Mouse (Mus musculus) heart, embryonic 14.5 days (tissue): ENCODE data around the gene Tomt. TPM values are rescaled to one million over a fixed set of nuclear protein-coding genes. Genes with fewer than 3 reads are reported as not detected.

Source experiments
- ATAC-seq: fragments of 200-750 bp; cut with Nextera tagmentation; 2 replicates; pipeline ENCODE4 v1.8.0; 2017; ENCODE audit warnings: low read depth, moderate TSS enrichment; ENCODE audit not compliant: insufficient number of reproducible peaks, insufficient read depth, low FRiP score
- H3K27ac ChIP-seq, 2 experiments: fragments of 200-500 bp in 1 of 2; fragments of 300-500 bp in 1 of 2; sonication (generic) in 1 of 2; replicated peaks in 1 of 2; 2 replicates each; pipeline ENCODE4 v1.5.1; 2012 to 2014; ENCODE audit warnings: low read depth in 2 of 2, low read length in 2 of 2, control low read depth in 1 of 2, mild to moderate bottlenecking in 1 of 2, mixed read lengths in 1 of 2; ENCODE audit not compliant: control insufficient read depth in 1 of 2, insufficient read depth in 1 of 2
- H3K27me3 ChIP-seq: fragments of 300-500 bp; sonication (generic); 2 replicates; pipeline ENCODE4 v1.6.1; 2014; ENCODE audit warnings: mild to moderate bottlenecking, low read length, control low read depth; ENCODE audit not compliant: control insufficient read depth, insufficient read depth
- H3K36me3 ChIP-seq: fragments of 300-500 bp; sonication (generic); 2 replicates; pipeline ENCODE4 v1.6.1; 2014; ENCODE audit warnings: mild to moderate bottlenecking, control low read depth, low read length, mixed read lengths; ENCODE audit not compliant: control insufficient read depth, insufficient read depth
- H3K4me1 ChIP-seq, 2 experiments: fragments of 200-500 bp in 1 of 2; fragments of 300-500 bp in 1 of 2; sonication (generic) in 1 of 2; 2 replicates each; pipeline ENCODE4 v1.6.1; 2012 to 2014; ENCODE audit warnings: low read length in 2 of 2, control low read depth in 1 of 2, mixed read lengths in 1 of 2; ENCODE audit not compliant: control insufficient read depth in 2 of 2, insufficient read depth in 2 of 2
- H3K4me2 ChIP-seq: fragments of 300-500 bp; sonication (generic); 2 replicates; pipeline ENCODE4 v1.6.1; 2014; ENCODE audit warnings: mild to moderate bottlenecking, low read length
- H3K4me3 ChIP-seq, 2 experiments: fragments of 200-500 bp in 1 of 2; fragments of 300-500 bp in 1 of 2; sonication (generic) in 1 of 2; 2 replicates each; pipeline ENCODE4 v1.5.1; 2012 to 2014; ENCODE audit warnings: low read length in 2 of 2, mild to moderate bottlenecking in 2 of 2, control low read depth in 1 of 2, low read depth in 1 of 2, moderate library complexity in 1 of 2; ENCODE audit not compliant: control insufficient read depth in 1 of 2, insufficient read depth in 1 of 2
- H3K9ac ChIP-seq: fragments of 300-500 bp; sonication (generic); 2 replicates; pipeline ENCODE4 v1.6.1; 2014; ENCODE audit warnings: mild to moderate bottlenecking, low read length
- H3K9me3 ChIP-seq: fragments of 300-500 bp; sonication (generic); 2 replicates; pipeline ENCODE4 v1.6.1; 2016; ENCODE audit warnings: low read length, control low read depth; ENCODE audit not compliant: control insufficient read depth
- WGBS: fragments of 180-500 bp; shearing (Covaris S2); extraction: QIAGEN DNeasy Blood & Tissue Kit; methylation state at CpG from one replicate; pipeline ENCODE4 v1.1.7; 2014; 5-methylcytosine and 5-hydroxymethylcytosine counted together
- polyA plus RNA-seq: library from polyadenylated mRNA; unstranded; fragments of >200 nt; fragmentation: Nextera tagmentation; extraction: Ambion mirVana; gene quantifications from 2 replicates; pipeline ENCODE4 v1.2.1, GENCODE M21; 2014

Gene Tomt
- polyA plus RNA-seq, 1 experiment from 2014 or later = 0.14 TPM

- H3K9me3 ChIP-seq = no peaks in the 10 kb centered on the region
- H3K4me1 ChIP-seq = peaks cover 7 to 14% of the 10 kb centered on the region in 2 experiments; a peak in 2 of 4 replicates
- no peak overlapping the region for H3K9ac ChIP-seq
- no peaks in the 10 kb centered on the region for H3K27me3 ChIP-seq
- H3K27ac ChIP-seq = no peak overlapping the region
- ATAC-seq = no peak
- no peak overlapping the region for H3K4me2 ChIP-seq
- peaks cover 13% of the 10 kb centered on the region; the same call in 1 of the 2 replicates for H3K36me3 ChIP-seq
- no peak overlapping the region for H3K4me3 ChIP-seq
Measured at GRCm38 (mm10) chr7:101902846-101903245, 3.3 kb downstream of the Tomt start.

- Histone ChIP-seq H3K4me1 (peaks cover 9 to 14% of the 10 kb centered on the region in 2 experiments; a peak in 3 of 4 replicates), H3K9me3 (no peaks in the 10 kb centered on the region), H3K4me2 (no peak overlapping the region), H3K4me3 (no peak overlapping the region), H3K27me3 (no peaks in the 10 kb centered on the region), H3K27ac (no peak overlapping the region), H3K9ac (no peak overlapping the region), H3K36me3 (peaks cover 13% of the 10 kb centered on the region; the same call in 1 of the 2 replicates)
- no peak for ATAC-seq
- WGBS = 87% methylated on average over 10 of the region's 10 CpGs
Measured at GRCm38 (mm10) chr7:101901969-101902368, 4.2 kb downstream of the Tomt start.

DNA sequence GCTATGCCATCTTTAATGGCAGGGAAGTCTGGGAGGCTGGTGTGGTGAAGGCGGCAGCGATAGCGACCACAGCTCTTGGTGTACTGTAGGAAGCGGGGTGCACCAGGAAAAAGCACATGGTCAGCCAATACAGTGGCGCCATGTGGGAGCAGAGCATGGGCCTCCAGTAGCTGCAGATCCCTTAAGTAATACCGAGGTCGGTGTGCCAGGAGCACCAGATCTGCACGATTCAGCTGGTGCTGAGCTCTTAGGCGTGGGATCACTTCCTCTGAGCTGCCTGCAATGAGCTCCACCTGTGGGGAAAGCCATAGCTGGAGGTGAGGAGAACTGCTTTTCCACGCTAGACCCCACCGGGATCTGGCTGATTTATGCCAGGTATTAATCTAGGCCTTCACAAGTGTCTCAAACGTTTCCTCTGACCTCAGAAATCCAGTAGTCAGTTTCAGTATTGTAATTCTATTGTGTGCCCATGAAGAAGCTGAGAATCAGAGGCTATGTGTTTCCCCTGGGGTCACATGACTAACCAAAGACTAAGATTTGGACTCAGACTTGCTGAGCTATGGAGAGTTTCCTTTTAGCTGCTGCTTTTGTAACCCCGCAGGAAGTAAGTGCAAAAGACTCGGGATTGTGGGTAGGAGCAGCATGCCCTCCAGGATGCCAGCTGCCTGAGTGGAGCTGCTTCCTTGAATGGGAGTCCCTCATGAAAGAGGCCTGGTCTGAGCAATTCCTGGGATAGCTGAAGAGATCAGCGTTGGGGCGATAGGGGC is 5.6 kb downstream of the Tomt start:
- H3K9ac ChIP-seq = no peak overlapping the region
- no peak overlapping the region for H3K4me3 ChIP-seq
- H3K27ac ChIP-seq = no peak overlapping the region
- no peak overlapping the region for H3K4me2 ChIP-seq
- H3K27me3 ChIP-seq = no peaks in the 10 kb centered on the region
- H3K9me3 ChIP-seq = no peaks in the 10 kb centered on the region
- 86% methylated on average over 16 of the region's 16 CpGs for WGBS
- H3K4me1 ChIP-seq = peaks cover 5 to 9% of the 10 kb centered on the region in 2 experiments; a peak in 3 of 4 replicates
- no peak for ATAC-seq
- H3K36me3 ChIP-seq = peaks cover 13% of the 10 kb centered on the region; the same call in 1 of the 2 replicates

DNA sequence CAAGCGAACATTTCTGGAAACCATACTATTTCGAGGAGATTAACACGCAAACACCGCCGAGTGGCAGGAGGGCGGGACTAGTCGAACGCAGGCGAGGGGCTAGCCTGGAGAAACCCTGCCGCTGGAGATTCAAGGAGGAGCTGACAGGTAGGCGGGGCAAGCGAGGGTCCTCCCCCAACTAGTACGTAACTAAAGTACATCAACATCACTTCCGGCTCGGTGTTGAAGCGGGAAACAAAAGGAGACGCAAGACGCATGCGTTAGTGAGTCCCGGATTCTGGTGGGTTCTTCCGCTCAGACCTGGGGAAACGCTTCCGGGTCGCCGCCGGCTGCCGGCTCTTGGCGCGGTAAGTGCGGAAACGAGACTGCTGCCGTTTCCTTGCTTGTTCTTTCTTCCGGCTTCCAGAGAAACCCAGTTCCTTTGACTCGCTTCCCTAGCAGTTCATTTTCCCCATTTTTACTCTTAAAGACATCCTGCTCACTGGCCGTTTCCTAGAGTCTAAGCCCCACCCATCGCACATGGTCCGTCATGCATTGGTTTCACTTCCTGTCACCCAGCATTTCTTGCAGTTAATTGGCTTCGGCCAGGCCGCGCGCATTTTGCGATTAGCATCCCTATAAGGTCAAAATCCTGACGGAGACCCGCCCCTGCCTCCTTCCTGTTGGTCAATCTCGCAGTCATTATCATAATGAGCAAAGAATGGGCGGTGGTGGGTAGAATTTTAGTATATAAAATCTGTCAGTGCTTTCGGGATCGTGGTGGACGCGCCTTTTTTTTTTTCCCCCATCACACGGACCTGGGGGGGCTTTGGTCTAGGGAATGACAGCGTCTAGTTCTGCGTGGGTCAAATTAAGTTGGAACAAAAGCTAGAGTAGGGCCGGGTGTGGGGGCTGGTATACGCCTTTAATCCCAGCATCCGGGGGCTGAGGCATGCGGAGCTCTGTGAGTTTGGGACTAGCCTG is 9.8 kb downstream of the Tomt start:
- Histone ChIP-seq H3K4me2 (peak overlapping the region; percentile 64), H3K9ac (peak overlapping the region; percentile 70), H3K27ac (peak overlapping the region; percentile 89 to 94), H3K27me3 (no peaks in the 10 kb centered on the region), H3K4me3 (peak overlapping the region; percentile 64 to 94), H3K9me3 (no peaks in the 10 kb centered on the region), H3K4me1 (peaks cover 5 to 6% of the 10 kb centered on the region in 2 experiments; a peak in 3 of 4 replicates), H3K36me3 (peaks cover 13% of the 10 kb centered on the region; the same call in 1 of the 2 replicates)
- WGBS = under 1% methylated on average over 57 of the region's 57 CpGs
- peak; percentile 97 for ATAC-seq

- Histone ChIP-seq H3K4me2 (peak overlapping the region; percentile 51), H3K36me3 (peaks cover 13% of the 10 kb centered on the region; the same call in 1 of the 2 replicates), H3K27ac (peak overlapping the region; percentile 61 to 89; a peak in 3 of 4 replicates), H3K4me1 (peaks cover 5 to 6% of the 10 kb centered on the region in 2 experiments; a peak in 3 of 4 replicates), H3K9me3 (no peaks in the 10 kb centered on the region), H3K4me3 (peak overlapping the region; percentile 64 to 94), H3K27me3 (no peaks in the 10 kb centered on the region), H3K9ac (peak overlapping the region; percentile 70)
- no peak for ATAC-seq
- whole genome bisulfite sequencing = 29% methylated on average over 9 of the region's 9 CpGs
Measured at GRCm38 (mm10) chr7:101895695-101896094, 10.5 kb downstream of the Tomt start.

DNA sequence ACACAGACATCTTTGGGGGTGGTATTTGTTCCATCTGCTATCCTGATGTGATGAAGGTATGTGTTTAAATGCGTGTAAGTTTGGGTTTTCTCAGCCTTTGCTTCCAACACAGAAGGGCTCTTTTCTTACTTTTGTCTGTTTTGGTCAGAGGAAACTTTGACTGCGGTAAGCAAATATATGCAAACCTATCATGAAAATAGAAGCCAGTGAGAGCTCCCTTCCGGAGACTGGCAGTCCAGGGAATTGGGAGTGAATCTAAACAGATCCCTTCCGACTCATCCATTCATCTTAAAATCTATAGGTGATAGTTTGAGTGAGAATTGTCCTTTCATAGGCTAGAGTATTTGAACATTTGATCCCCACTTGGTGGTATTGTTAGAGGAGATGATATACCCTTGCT is 17.7 kb downstream of the Tomt start:
- H3K4me2 ChIP-seq = no peak overlapping the region
- no peaks in the 10 kb centered on the region for H3K36me3 ChIP-seq
- H3K9ac ChIP-seq = no peak overlapping the region
- H3K9me3 ChIP-seq = no peaks in the 10 kb centered on the region
- H3K4me3 ChIP-seq = no peak overlapping the region
- no peaks in the 10 kb centered on the region for H3K4me1 ChIP-seq
- WGBS = 74% methylated on average over 4 of the region's 4 CpGs
- ATAC-seq = no peak
- no peaks in the 10 kb centered on the region for H3K27me3 ChIP-seq
- no peak overlapping the region for H3K27ac ChIP-seq

DNA sequence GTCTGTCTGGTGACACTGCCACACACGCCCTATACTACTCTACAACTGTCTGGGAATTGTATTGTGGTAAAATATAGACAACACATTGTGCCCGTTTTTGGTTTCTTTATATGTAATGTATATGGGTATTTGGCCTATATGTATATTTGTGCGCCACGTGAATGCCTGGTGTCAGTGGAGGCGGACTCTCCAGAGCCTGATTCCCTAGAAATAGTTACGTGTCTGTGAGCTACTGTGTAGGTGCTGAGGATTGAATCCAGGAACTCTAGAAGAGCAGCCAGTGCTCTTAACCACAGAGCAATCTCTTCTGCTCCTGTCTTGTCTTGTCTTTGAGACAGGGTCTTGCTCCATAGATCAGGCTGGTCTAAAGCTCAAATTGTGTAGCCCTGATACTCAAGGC is 19.9 kb downstream of the Tomt start:
- Histone ChIP-seq H3K4me1 (peaks cover 0 to 3% of the 10 kb centered on the region in 2 experiments; a peak in 1 of 4 replicates), H3K27ac (no peak overlapping the region), H3K9ac (no peak overlapping the region), H3K4me3 (no peak overlapping the region), H3K27me3 (no peaks in the 10 kb centered on the region), H3K4me2 (no peak overlapping the region), H3K36me3 (no peaks in the 10 kb centered on the region), H3K9me3 (no peaks in the 10 kb centered on the region)
- no peak for ATAC-seq
- whole genome bisulfite sequencing = 71% methylated on average over 6 of the region's 6 CpGs
